Mouse (Mus musculus): ENCODE data around the gene Slc36a2. TPM values are rescaled to one million over a fixed set of nuclear protein-coding genes. Genes with fewer than 3 reads are reported as not detected.

The Slc36a2 gene
- polyA plus RNA-seq, 1 experiment from 2014 or later: 3.7 TPM

- H3K9ac ChIP-seq: no peak overlapping the region
- peak overlapping the region; percentile 34; the same call in 1 of the 2 replicates for H3K27ac ChIP-seq (replicated peaks)
- no peaks in the 10 kb centered on the region for H3K27me3 ChIP-seq
- H3K36me3 ChIP-seq: no peaks in the 10 kb centered on the region
- WGBS: 59% methylated on average over 6 of the region's 6 CpGs
- no peak overlapping the region for H3K4me3 ChIP-seq (replicated peaks)
- no peak for ATAC-seq (ENCODE audit: insufficient number of reproducible peaks, low FRiP score, low TSS enrichment, low read depth)
- H3K4me2 ChIP-seq (replicated peaks): no peak overlapping the region
- no peaks in the 10 kb centered on the region for H3K9me3 ChIP-seq (replicated peaks)
- peaks cover 19% of the 10 kb centered on the region for H3K4me1 ChIP-seq
Measured at GRCm38 (mm10) chr11:55209626-55210353, 24.9 kb upstream of the Slc36a2 start.

- no peak overlapping the region for H3K9ac ChIP-seq
- ATAC-seq (ENCODE audit: insufficient number of reproducible peaks, low FRiP score, low TSS enrichment, low read depth): no peak
- H3K27ac ChIP-seq (replicated peaks): no peak overlapping the region
- WGBS: 60% methylated on average over 2 of the region's 2 CpGs
- H3K4me1 ChIP-seq: peaks cover 21% of the 10 kb centered on the region
- H3K4me2 ChIP-seq (replicated peaks): no peak overlapping the region
- H3K27me3 ChIP-seq: no peaks in the 10 kb centered on the region
- H3K36me3 ChIP-seq: no peaks in the 10 kb centered on the region
- no peak overlapping the region for H3K4me3 ChIP-seq (replicated peaks)
- H3K9me3 ChIP-seq (replicated peaks): no peaks in the 10 kb centered on the region
Measured at GRCm38 (mm10) chr11:55209032-55209431, 24.2 kb upstream of the Slc36a2 start.

GRCm38 (mm10) chr11:55208001-55208690, 23.3 kb upstream of the Slc36a2 start:
- no peaks in the 10 kb centered on the region for H3K36me3 ChIP-seq
- H3K4me2 ChIP-seq (replicated peaks): no peak overlapping the region
- H3K4me3 ChIP-seq (replicated peaks): no peak overlapping the region
- ATAC-seq (ENCODE audit: insufficient number of reproducible peaks, low FRiP score, low TSS enrichment, low read depth): no peak
- WGBS: 53% methylated on average over 6 of the region's 6 CpGs
- H3K9ac ChIP-seq: no peak overlapping the region
- H3K27me3 ChIP-seq: no peaks in the 10 kb centered on the region
- H3K27ac ChIP-seq (replicated peaks): no peak overlapping the region
- no peaks in the 10 kb centered on the region for H3K9me3 ChIP-seq (replicated peaks)
- peaks cover 21% of the 10 kb centered on the region for H3K4me1 ChIP-seq

DNA sequence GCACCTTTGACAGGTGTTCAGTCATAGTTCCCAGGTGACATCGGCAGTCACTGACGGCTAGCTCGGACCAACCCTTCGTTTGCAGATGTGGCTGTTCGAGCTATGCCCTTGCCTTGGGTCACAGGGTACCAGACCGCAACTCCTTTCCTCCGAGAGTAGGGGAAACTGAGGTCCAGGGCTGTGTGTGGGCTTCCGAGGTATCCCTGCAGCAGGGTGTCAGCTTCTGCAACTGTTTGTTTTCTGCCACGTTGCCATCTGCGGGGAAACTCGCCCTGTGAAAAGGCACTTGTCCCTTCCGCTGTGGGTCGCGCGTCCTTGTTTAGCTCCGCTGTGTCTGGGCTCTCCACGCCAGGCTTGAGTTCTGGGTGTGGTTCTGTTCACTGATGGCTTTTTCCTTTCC, 19.7 kb upstream of the Slc36a2 start:
- WGBS: 4% methylated on average over 17 of the region's 17 CpGs
- H3K9ac ChIP-seq: peak overlapping the region; percentile 77
- ATAC-seq (ENCODE audit: insufficient number of reproducible peaks, low FRiP score, low TSS enrichment, low read depth): 0 out of 2 replicates have a peak, but pooled peaks have one; percentile 19
- H3K4me1 ChIP-seq: peaks cover 17% of the 10 kb centered on the region
- no peaks in the 10 kb centered on the region for H3K9me3 ChIP-seq (replicated peaks)
- H3K4me2 ChIP-seq (replicated peaks): peak overlapping the region; percentile 88
- H3K36me3 ChIP-seq: no peaks in the 10 kb centered on the region
- no peak overlapping the region for H3K27ac ChIP-seq (replicated peaks)
- H3K4me3 ChIP-seq (replicated peaks): peak overlapping the region; percentile 75
- H3K27me3 ChIP-seq: no peaks in the 10 kb centered on the region

DNA sequence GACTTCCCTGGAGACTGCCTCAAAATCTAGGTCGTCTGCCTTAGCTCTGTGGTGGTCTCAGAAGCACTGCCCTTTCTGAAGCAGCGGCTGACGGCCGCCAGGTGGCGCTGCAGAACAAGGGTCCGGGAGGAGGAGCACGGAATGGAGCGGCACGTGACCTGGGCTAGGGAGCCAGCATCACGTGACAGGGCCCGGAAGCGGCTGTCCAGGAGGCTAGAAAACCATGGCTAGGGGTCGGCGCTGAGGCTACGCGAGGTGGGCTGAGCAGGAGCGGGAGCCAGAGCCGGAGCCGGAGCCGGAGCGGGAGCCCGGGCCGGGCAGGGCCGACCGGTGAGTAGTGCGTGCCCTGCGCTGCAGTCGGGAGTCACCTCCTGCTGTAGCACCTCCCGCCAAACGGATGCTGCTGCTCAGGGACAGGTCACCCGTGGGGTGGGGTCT, 19.3 kb upstream of the Slc36a2 start, which contains the start of gene Slc36a1:
TSS of gene Slc36a1 (plus strand) at position 192 of the 438 bp plus-strand sequence.
- 0% methylated on average over 31 of the region's 31 CpGs for WGBS
- Histone ChIP-seq H3K27ac (replicated peaks) (no peak within 1 kb of the TSS), H3K4me3 (replicated peaks) (peak within 1 kb of the TSS; percentile 75), H3K36me3 (no peaks in the 10 kb centered on the region), H3K9me3 (replicated peaks) (no peaks in the 10 kb centered on the region), H3K27me3 (no peaks in the 10 kb centered on the region), H3K4me2 (replicated peaks) (peak within 1 kb of the TSS; percentile 88), H3K4me1 (peaks cover 17% of the 10 kb centered on the region), H3K9ac (peak within 1 kb of the TSS; percentile 77)
- peak; percentile 85 for ATAC-seq (ENCODE audit: insufficient number of reproducible peaks, low FRiP score, low TSS enrichment, low read depth)

DNA sequence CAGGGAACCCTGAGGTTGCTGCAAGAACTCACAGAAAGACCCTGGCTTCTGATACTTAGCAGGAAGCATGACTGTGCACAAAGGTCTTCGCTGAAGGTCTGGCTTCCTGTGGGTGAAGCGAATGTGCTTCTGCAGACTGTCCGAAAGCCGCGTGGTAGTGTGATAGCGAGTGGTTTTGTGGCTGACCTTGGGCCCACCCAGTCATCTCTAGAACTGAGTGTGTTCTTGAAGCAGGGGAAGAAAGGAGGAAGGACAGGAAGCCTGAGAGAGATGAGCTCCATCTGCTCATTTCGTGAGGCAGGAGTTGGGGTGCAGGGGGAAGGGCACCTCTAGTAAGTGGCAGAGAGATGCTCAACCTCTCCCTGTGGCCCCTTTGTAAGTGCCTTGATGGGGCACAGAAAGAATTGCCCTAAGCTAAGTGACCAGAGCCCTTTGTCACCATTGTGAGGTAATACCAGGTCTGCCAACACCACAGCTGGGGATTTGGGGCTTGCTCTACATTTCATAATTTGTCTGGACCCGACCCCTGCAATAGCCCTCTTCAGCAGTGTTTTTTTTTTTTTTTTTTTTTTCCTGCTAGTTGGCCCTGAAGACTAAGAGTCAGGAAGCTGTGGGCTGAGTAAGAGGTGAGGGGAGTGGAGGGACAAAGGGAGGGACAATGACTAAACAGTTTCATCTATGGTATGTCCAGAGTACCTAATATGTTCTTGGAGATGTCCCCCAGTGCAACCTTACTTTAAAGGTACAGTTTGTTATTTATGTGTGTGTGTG, 13.0 kb upstream of the Slc36a2 start:
- H3K4me1 ChIP-seq: no peaks in the 10 kb centered on the region
- no peak overlapping the region for H3K4me3 ChIP-seq (replicated peaks)
- no peak overlapping the region for H3K9ac ChIP-seq
- H3K4me2 ChIP-seq (replicated peaks): no peak overlapping the region
- no peak for ATAC-seq (ENCODE audit: insufficient number of reproducible peaks, low FRiP score, low TSS enrichment, low read depth)
- no peaks in the 10 kb centered on the region for H3K36me3 ChIP-seq
- H3K27ac ChIP-seq (replicated peaks): no peak overlapping the region
- no peaks in the 10 kb centered on the region for H3K27me3 ChIP-seq
- no peaks in the 10 kb centered on the region for H3K9me3 ChIP-seq (replicated peaks)
- WGBS: 77% methylated on average over 8 of the region's 8 CpGs

DNA sequence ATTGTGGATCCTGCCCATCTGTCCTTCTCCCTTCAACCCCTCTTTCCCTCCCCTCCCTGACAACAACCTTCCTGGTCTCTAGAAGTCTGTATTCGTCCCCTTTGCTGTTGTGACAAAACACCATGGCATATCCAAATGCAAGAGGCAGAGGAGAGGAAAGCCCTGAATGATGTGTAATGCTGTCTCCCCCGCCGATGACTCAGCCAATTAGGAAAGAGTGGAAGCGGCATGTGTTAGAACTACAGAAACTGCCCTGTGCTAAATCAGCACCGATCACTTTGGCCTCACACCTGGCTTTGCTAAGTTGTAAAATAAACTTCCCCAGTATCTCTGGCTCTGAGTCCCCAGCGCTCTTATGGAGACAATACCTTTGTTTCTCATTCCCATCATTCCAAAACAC, 12.2 kb upstream of the Slc36a2 start:
- 53% methylated on average over 6 of the region's 6 CpGs for WGBS
- H3K4me1 ChIP-seq: no peaks in the 10 kb centered on the region
- H3K36me3 ChIP-seq: no peaks in the 10 kb centered on the region
- no peaks in the 10 kb centered on the region for H3K9me3 ChIP-seq (replicated peaks)
- H3K27ac ChIP-seq (replicated peaks): no peak overlapping the region
- ATAC-seq (ENCODE audit: insufficient number of reproducible peaks, low FRiP score, low TSS enrichment, low read depth): no peak
- H3K27me3 ChIP-seq: no peaks in the 10 kb centered on the region
- no peak overlapping the region for H3K4me2 ChIP-seq (replicated peaks)
- H3K4me3 ChIP-seq (replicated peaks): no peak overlapping the region
- no peak overlapping the region for H3K9ac ChIP-seq

DNA sequence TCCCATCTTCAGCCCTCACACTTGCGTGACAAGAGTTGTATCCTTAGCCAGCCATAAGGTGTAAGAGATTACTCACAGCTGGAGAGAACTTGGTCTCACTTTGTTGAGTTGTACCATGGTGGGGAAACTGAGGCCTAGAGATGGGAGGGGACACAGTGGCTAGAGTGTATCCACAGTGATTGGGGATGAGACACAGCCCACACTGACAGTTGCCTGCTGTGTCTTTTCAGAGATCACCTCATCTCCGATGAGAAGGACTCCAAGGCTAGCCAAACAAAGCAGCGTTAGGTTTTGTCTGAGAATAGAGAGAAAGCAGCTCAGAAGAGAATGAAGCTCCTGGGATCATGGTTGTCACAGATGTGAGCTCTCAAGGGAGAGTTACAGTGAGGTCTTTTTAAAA, 5.3 kb upstream of the Slc36a2 start:
- H3K4me2 ChIP-seq (replicated peaks): no peak overlapping the region
- no peaks in the 10 kb centered on the region for H3K4me1 ChIP-seq
- H3K9ac ChIP-seq: no peak overlapping the region
- H3K27ac ChIP-seq (replicated peaks): no peak overlapping the region
- H3K27me3 ChIP-seq: no peaks in the 10 kb centered on the region
- H3K4me3 ChIP-seq (replicated peaks): no peak overlapping the region
- H3K36me3 ChIP-seq: no peaks in the 10 kb centered on the region
- H3K9me3 ChIP-seq (replicated peaks): no peaks in the 10 kb centered on the region
- WGBS: 83% methylated on average over 3 of the region's 3 CpGs
- ATAC-seq (ENCODE audit: insufficient number of reproducible peaks, low FRiP score, low TSS enrichment, low read depth): no peak

- WGBS: 81% methylated on average over 6 of the region's 6 CpGs
Measured at GRCm38 (mm10) chr11:55187777-55188176, 2.9 kb upstream of the Slc36a2 start.

GRCm38 (mm10) chr11:55187292-55187691, 2.4 kb upstream of the Slc36a2 start:
- no peaks in the 10 kb centered on the region for H3K4me1 ChIP-seq
- H3K4me3 ChIP-seq (replicated peaks): no peak overlapping the region
- H3K4me2 ChIP-seq (replicated peaks): no peak overlapping the region
- H3K27ac ChIP-seq (replicated peaks): no peak overlapping the region
- no peaks in the 10 kb centered on the region for H3K27me3 ChIP-seq
- 45% methylated on average over 4 of the region's 4 CpGs for WGBS
- ATAC-seq (ENCODE audit: insufficient number of reproducible peaks, low FRiP score, low TSS enrichment, low read depth): no peak
- H3K9me3 ChIP-seq (replicated peaks): no peaks in the 10 kb centered on the region
- no peaks in the 10 kb centered on the region for H3K36me3 ChIP-seq
- H3K9ac ChIP-seq: no peak overlapping the region

More at GRCm38 (mm10) chr11:55187777-55188176, 2.9 kb upstream of the Slc36a2 start:
- Histone ChIP-seq H3K9me3 (replicated peaks) (no peaks in the 10 kb centered on the region), H3K4me1 (no peaks in the 10 kb centered on the region), H3K27ac (replicated peaks) (no peak overlapping the region), H3K4me3 (replicated peaks) (no peak overlapping the region), H3K9ac (no peak overlapping the region), H3K27me3 (no peaks in the 10 kb centered on the region), H3K4me2 (replicated peaks) (no peak overlapping the region), H3K36me3 (no peaks in the 10 kb centered on the region)
- ATAC-seq (ENCODE audit: insufficient number of reproducible peaks, low FRiP score, low TSS enrichment, low read depth): no peak

DNA sequence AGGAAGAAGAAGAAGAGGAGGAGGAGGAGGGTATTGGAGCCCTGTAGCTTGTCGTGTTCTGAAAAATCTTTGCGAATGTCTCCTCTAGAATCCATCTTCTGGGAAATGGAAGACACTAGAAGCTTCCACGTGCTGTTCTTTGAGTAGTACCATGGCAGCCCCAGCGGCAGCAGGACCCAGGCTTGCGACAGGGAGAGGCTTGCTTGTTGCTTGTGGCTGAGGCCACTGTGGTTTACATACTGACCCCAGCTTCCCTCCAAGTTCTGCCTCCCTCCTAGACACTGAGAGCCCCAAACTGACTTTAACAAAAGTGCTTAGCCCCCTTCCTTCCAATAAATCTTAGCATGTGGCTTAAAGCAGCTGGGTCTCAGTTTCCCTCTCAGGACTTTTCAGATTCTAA, 631 bp downstream of the Slc36a2 start:
- Histone ChIP-seq H3K36me3 (no peaks in the 10 kb centered on the region), H3K4me3 (replicated peaks) (no peak overlapping the region), H3K27ac (replicated peaks) (no peak overlapping the region), H3K27me3 (no peaks in the 10 kb centered on the region), H3K4me2 (replicated peaks) (no peak overlapping the region), H3K9ac (no peak overlapping the region), H3K9me3 (replicated peaks) (no peaks in the 10 kb centered on the region), H3K4me1 (no peaks in the 10 kb centered on the region)
- 72% methylated on average over 5 of the region's 5 CpGs for whole genome bisulfite sequencing
- no peak for ATAC-seq (ENCODE audit: insufficient number of reproducible peaks, low FRiP score, low TSS enrichment, low read depth)

Measured in embryonic facial prominence, embryonic 15.5 days (tissue).